Mouse (Mus musculus) T-cell, adult 2 months (primary cell): Measurements from ENCODE around the gene Fmr1.
"Not testable (repeated sequence)": the region's sequence is repeated elsewhere in the genome, so short reads cannot be mapped to it uniquely, and the experiment has no call there.

Experiments used
- DNase-seq: peaks from one replicate; pipeline ENCODE4 v3.0.0; 2022; ENCODE audit warnings: low spot score

Gene Fmr1

DNA sequence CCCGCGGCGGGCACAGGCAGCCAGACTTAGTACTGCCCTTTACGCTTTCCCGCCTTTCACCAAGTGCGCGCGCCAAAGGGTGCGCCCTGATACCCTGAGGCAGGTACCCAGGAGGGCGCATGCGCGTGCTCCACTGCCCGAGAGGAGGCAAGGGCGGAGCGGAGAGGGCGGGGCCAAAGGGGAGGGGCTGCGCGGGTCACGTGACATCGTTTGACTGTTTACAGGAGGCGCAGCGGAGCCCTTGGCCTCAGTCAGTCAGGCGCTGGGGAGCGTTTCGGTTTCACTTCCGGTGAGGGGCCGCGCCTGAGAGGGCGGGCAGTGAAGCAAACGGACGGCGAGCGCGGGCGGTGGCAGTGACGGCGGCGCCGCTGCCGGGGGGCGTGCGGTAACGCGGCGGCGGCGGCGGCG is at the start of gene Fmr1:
Fmr1 (plus strand) TSS at position 209 of the 408 bp plus-strand sequence.
- peak; percentile 97 for DNase-seq

DNA sequence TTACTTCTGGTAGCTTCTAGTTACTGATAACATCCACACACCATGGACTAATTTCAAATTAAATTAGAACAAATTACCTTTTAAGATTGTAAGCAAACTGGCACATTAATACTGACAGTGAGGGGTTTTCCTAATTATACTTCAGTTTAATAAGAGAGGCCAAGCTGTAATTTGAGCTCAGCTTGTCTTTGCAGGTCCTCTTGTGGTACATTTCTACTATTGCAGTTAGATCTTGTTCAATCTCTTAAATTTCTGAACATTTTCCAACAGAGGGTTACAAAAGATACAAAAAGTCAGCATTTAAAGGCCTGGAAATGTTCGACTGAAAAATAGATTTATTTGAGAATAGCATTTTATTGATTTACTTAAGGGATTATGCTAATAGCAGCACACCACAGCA is 36.7 kb upstream of the Fmr1 start:
- no peak for DNase-seq

DNA sequence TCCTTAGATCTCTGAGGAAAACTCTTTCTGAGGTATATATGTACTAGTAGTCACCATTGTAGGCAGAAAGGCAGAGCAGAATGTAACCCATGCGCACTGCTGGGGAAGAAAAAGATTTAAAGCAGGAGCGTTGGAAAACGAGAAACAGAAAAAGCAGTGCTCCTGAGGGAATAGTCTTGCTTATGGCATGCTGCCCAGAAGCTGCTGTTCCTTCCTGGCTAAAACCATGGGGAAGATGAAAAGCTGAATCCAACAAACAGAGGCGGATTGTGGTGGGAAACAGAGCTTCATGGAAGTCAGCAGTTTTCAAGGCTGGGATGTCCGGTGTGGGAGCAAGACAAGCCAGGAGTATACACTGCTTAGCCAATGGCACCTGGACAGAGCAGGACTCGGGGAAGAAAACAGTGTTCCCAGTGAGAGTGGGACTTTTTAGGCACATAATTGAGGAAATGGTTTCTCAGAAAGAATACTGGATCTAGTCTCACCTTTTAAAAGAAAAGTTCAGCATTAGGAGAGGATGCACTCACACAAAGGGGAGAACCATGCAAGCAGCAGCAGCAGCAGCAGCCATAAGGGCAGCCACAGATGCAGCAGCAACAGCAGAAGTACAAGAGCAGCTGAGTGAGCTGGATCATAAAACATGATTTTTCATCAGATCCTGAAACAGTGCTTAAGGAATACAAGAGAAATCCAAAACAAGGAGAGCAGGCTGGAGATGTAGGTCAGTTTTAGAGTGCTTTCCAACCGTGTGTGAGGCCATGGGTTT is 33.0 kb upstream of the Fmr1 start:
- DNase-seq = no peak

DNA sequence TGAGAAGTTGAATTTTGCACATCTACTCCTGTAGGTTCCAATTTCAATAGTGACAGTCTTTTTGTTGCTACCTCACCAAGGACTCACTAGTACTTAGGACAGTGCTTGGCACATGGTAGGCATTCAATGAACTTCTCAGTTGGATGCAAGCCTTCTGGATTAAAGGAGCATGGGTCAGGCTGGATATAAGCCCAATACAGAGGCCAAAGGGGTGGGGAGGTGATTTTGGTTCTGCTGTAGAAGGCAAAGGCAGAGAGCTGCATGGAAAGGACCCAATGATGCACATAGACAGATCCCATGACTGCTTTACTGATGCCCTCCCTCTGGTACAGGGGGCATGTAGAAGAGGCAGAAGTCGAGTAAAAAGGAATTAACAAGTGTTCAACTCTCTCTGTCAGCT is 833 bp upstream of the Fmr1 start:
- DNase-seq = no peak

DNA sequence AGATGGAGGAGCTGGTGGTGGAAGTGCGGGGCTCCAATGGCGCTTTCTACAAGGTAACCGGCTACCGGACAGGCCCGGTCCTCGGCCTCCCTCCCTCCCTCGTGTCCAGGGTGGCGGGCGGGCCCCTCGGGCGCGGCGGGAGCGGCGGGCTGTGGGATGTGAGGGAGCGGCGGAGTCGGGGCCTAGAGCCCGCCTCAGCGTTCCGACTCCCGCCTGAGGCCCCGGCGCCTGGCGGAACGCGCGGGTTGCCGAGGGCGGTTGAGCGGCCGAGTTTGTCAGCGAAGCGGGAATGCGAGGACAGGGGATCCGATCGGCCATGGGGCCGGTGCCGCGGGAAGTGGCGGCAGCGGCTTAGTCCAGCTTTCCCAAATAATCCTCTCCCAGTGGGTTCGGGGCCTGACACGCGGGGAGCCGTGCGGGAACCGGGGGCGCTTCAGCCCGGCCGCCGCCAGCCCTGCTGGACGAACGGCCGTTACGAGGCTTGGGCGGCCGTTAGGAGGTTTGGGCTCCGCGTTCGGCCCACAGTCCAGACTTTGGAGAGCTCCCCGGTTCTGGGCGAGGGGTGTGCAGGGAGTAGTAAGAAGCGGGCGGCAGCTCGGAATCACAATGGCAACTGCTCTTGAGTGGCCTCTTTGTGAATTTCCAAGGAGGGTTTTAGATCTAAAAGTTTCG is 610 bp downstream of the Fmr1 start:
- DNase-seq = peak; percentile 1

DNA sequence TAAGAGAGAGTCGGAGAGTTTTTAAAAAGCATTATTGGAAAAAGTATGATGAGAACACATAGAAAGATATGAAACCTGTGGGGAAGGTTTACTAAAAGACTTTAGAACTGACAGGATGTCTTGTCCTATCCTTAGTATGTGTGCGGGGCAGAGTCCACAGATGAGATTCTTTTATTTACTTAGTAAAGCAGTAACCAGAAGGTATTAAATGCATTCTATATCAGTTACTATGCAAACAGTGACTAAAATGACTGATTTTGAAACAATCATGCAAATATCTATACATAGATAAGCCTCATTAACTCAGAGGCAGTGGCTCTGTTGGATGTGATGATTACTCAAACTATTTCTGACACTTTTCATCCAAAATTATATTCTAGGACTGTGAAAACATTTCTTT is 6.4 kb downstream of the Fmr1 start:
- DNase-seq = no peak

DNA sequence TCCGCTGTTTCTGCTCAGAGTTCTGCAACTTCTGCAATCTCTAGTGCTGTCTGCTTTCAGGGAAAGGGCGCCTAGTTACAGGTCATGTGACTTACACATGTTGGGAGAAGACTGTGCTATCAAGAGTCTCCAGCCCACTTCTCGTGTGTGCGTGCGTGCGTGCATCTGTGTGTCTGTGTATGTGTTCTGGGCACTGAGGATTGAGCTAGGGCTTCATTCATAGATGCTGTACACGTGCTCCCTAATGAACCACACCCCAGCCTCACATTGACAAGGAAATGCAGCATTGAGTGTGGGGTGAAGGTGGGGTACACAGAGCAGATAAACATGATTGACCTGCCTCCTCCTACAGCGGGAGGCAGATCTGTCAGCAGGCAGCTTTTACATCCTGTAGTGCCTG is 13.6 kb downstream of the Fmr1 start:
- not testable (repeated sequence) for DNase-seq

DNA sequence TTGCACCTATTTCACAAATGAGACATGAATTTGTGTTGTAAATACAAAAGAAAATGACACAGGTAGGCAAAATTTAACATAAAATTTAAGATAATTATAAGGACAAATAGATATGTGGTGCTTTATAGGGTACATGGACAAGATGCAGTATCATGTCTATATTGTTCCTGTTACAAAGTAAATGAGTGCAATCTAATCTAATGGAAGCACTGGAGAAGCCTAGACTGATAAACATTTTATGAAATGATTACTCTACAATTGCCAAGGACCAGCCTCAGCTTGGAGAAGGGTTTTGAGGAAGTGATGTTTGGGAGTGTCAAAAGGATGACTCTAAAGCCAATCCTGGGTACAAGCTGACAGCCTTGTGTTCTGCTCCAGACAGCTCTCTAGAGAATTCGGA is 58.6 kb downstream of the Fmr1 start:
- DNase-seq = no peak

DNA sequence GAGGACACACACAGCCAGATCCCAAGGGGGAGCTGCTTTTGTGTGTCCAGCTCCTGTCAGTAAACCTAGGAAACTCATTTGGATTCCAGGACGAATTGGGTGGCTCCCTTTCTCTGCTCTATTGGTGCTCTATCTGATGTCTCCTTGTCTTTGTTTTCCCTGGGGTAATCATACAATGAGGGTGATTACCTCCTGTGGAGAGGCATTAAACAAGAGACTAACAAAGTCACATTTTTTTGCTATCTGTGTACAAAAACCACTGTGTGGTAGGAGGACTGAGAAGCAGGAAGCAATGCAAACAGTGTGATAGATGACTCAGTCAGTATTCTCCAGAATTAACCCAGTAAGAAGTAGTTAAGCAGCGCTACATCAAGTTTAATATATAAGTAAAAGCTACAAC is 61.7 kb downstream of the Fmr1 start:
- DNase-seq = no peak

DNA sequence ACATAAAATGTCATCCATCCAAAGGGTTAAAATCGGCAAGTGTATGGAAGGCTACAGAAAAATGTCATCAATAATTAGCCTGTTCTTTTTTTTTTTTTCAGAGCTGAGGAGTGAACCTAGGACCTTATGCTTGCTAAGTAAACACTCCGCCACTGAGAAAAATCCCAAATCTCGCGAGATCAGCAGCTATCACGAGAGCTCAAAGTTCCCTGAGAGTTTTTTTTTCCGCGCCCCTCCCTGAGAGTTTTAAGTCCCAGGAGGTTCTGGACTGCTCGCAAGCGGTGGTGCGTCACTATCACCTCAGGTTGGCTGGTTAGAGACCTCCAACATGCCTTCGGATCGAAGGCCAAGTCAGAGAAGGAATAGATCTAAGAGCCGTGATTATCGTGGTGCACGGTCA is 83.3 kb downstream of the Fmr1 start, which contains the start of gene Fmr1nb:
Fmr1nb (plus strand) TSS at position 234 of the 400 bp plus-strand sequence.
- peak; percentile 0 for DNase-seq
